Mouse (Mus musculus) liver, embryonic 15.5 days (tissue): Measurements from ENCODE around the gene Abca4. TPM values are rescaled to one million over a fixed set of nuclear protein-coding genes. Genes with fewer than 3 reads are reported as not detected.

ENCODE experiments used
- ATAC-seq: fragments of 200-750 bp; cut with Nextera tagmentation; 2 replicates; pipeline ENCODE4 v1.8.0; 2017; ENCODE audit warnings: moderate number of reproducible peaks, mild to moderate bottlenecking, moderate library complexity; ENCODE audit not compliant: insufficient read depth
- H3K27ac ChIP-seq: fragments of 300-500 bp; sonication (generic); replicated peaks from 2 replicates; pipeline ENCODE4 v1.5.1; 2015; ENCODE audit warnings: mild to moderate bottlenecking, inconsistent platforms
- H3K27me3 ChIP-seq: fragments of 300-500 bp; sonication (generic); 2 replicates; pipeline ENCODE4 v1.6.1; 2015; ENCODE audit warnings: mild to moderate bottlenecking, inconsistent platforms
- H3K36me3 ChIP-seq: fragments of 300-500 bp; sonication (generic); replicated peaks from 2 replicates; pipeline ENCODE4 v1.6.1; 2015; ENCODE audit warnings: moderate library complexity, mild to moderate bottlenecking, inconsistent platforms
- H3K4me1 ChIP-seq: fragments of 300-500 bp; sonication (generic); replicated peaks from 2 replicates; pipeline ENCODE4 v1.6.1; 2015; ENCODE audit warnings: inconsistent platforms
- H3K4me2 ChIP-seq: fragments of 300-500 bp; sonication (generic); 2 replicates; pipeline ENCODE4 v1.6.1; 2015; ENCODE audit warnings: moderate library complexity, mild to moderate bottlenecking, inconsistent platforms
- H3K4me3 ChIP-seq: fragments of 300-500 bp; sonication (generic); replicated peaks from 2 replicates; pipeline ENCODE4 v1.5.1; 2015; ENCODE audit warnings: mild to moderate bottlenecking, inconsistent platforms
- H3K9ac ChIP-seq: fragments of 300-500 bp; sonication (generic); 2 replicates; pipeline ENCODE4 v1.6.1; 2015; ENCODE audit warnings: moderate library complexity, mild to moderate bottlenecking, inconsistent platforms
- H3K9me3 ChIP-seq: fragments of 300-500 bp; sonication (generic); replicated peaks from 2 replicates; pipeline ENCODE4 v1.6.1; 2016; ENCODE audit warnings: inconsistent platforms
- WGBS: fragments of 180-500 bp; shearing (Covaris S2); methylation state at CpG from one replicate; pipeline ENCODE4 v1.1.7; 2015; ENCODE audit warnings: mixed read lengths; ENCODE audit not compliant: insufficient replicate concordance; 5-methylcytosine and 5-hydroxymethylcytosine counted together
- polyA plus RNA-seq: library from polyadenylated mRNA; unstranded; fragments of >200 nt; fragmentation: Nextera tagmentation; extraction: Ambion mirVana; gene quantifications from 2 replicates; pipeline ENCODE4 v1.2.1, GENCODE M21; 2015

Abca4 gene
- 0.26 and 0.31 TPM in 2 replicates for polyA plus RNA-seq

GRCm38 (mm10) chr3:122043799-122044547 is at the start of gene Abca4:
Gene Abca4 (plus strand): TSS chr3:122044443.
- peaks cover 11% of the 10 kb centered on the region for H3K4me1 ChIP-seq
- 38% methylated on average over 26 of the region's 26 CpGs for WGBS
- no peak within 1 kb of the TSS for H3K4me2 ChIP-seq
- no peaks in the 10 kb centered on the region for H3K36me3 ChIP-seq
- no peak within 1 kb of the TSS for H3K4me3 ChIP-seq
- no peaks in the 10 kb centered on the region for H3K9me3 ChIP-seq
- no peak for ATAC-seq
- H3K9ac ChIP-seq, result no peak within 1 kb of the TSS
- H3K27ac ChIP-seq, result no peak within 1 kb of the TSS
- peaks cover 24% of the 10 kb centered on the region for H3K27me3 ChIP-seq

- Histone ChIP-seq H3K4me1 (no peaks in the 10 kb centered on the region), H3K27ac (no peak overlapping the region), H3K36me3 (peaks cover 7% of the 10 kb centered on the region; the same call in 1 of the 2 replicates), H3K4me2 (no peak overlapping the region), H3K9ac (no peak overlapping the region), H3K27me3 (no peaks in the 10 kb centered on the region), H3K4me3 (no peak overlapping the region), H3K9me3 (no peaks in the 10 kb centered on the region)
- ATAC-seq, result no peak
- 72% methylated on average over 4 of the region's 4 CpGs for WGBS
Measured at GRCm38 (mm10) chr3:121995125-121995524, 49.1 kb upstream of the Abca4 start.

- Histone ChIP-seq H3K36me3 (no peaks in the 10 kb centered on the region), H3K4me1 (no peaks in the 10 kb centered on the region), H3K27ac (no peak overlapping the region), H3K9ac (no peak overlapping the region), H3K27me3 (no peaks in the 10 kb centered on the region), H3K4me3 (no peak overlapping the region), H3K9me3 (no peaks in the 10 kb centered on the region), H3K4me2 (no peak overlapping the region)
- WGBS, result 77% methylated on average over 2 of the region's 2 CpGs
- no peak for ATAC-seq
Measured at GRCm38 (mm10) chr3:121999934-122000333, 44.3 kb upstream of the Abca4 start.

- Histone ChIP-seq H3K9ac (no peak overlapping the region), H3K27ac (no peak overlapping the region), H3K36me3 (no peaks in the 10 kb centered on the region), H3K4me2 (no peak overlapping the region), H3K4me1 (no peaks in the 10 kb centered on the region), H3K27me3 (no peaks in the 10 kb centered on the region), H3K4me3 (no peak overlapping the region), H3K9me3 (no peaks in the 10 kb centered on the region)
- no peak for ATAC-seq
- 62% methylated on average over 6 of the region's 6 CpGs for WGBS
Measured at GRCm38 (mm10) chr3:122001568-122001967, 42.7 kb upstream of the Abca4 start.

GRCm38 (mm10) chr3:122009818-122010217 is 34.4 kb upstream of the Abca4 start:
- Histone ChIP-seq H3K27me3 (no peaks in the 10 kb centered on the region), H3K4me1 (no peaks in the 10 kb centered on the region), H3K4me3 (no peak overlapping the region), H3K36me3 (peaks cover 13% of the 10 kb centered on the region), H3K27ac (no peak overlapping the region), H3K4me2 (no peak overlapping the region), H3K9me3 (no peaks in the 10 kb centered on the region), H3K9ac (no peak overlapping the region)
- WGBS, result 72% methylated on average over 5 of the region's 5 CpGs
- no peak for ATAC-seq

GRCm38 (mm10) chr3:122010292-122010691 is 34.0 kb upstream of the Abca4 start:
- Histone ChIP-seq H3K4me3 (no peak overlapping the region), H3K9ac (no peak overlapping the region)

GRCm38 (mm10) chr3:122012464-122012863 is 31.8 kb upstream of the Abca4 start:
- no peak overlapping the region for H3K27ac ChIP-seq
- H3K4me3 ChIP-seq, result no peak overlapping the region
- peaks cover 13% of the 10 kb centered on the region for H3K36me3 ChIP-seq
- no peak for ATAC-seq
- WGBS, result 62% methylated on average over 1 of the region's 1 CpGs
- H3K27me3 ChIP-seq, result no peaks in the 10 kb centered on the region
- no peak overlapping the region for H3K4me2 ChIP-seq
- no peaks in the 10 kb centered on the region for H3K9me3 ChIP-seq
- H3K9ac ChIP-seq, result no peak overlapping the region
- H3K4me1 ChIP-seq, result no peaks in the 10 kb centered on the region

More at GRCm38 (mm10) chr3:122010292-122010691, 34.0 kb upstream of the Abca4 start:
- no peak overlapping the region for H3K4me2 ChIP-seq
- no peak overlapping the region for H3K27ac ChIP-seq
- no peak for ATAC-seq
- no peaks in the 10 kb centered on the region for H3K27me3 ChIP-seq
- H3K9me3 ChIP-seq, result no peaks in the 10 kb centered on the region
- H3K4me1 ChIP-seq, result no peaks in the 10 kb centered on the region
- 75% methylated on average over 5 of the region's 5 CpGs for WGBS
- H3K36me3 ChIP-seq, result peaks cover 13% of the 10 kb centered on the region

GRCm38 (mm10) chr3:122018421-122018820 is 25.8 kb upstream of the Abca4 start:
- H3K4me3 ChIP-seq, result no peak overlapping the region
- H3K4me1 ChIP-seq, result no peaks in the 10 kb centered on the region
- H3K9ac ChIP-seq, result no peak overlapping the region
- 77% methylated on average over 7 of the region's 7 CpGs for WGBS
- no peaks in the 10 kb centered on the region for H3K27me3 ChIP-seq
- H3K4me2 ChIP-seq, result no peak overlapping the region
- H3K36me3 ChIP-seq, result peaks cover 4% of the 10 kb centered on the region; the same call in 1 of the 2 replicates
- H3K9me3 ChIP-seq, result no peaks in the 10 kb centered on the region
- H3K27ac ChIP-seq, result no peak overlapping the region
- ATAC-seq, result no peak

- Histone ChIP-seq H3K27me3 (no peaks in the 10 kb centered on the region), H3K27ac (no peak overlapping the region), H3K4me1 (no peaks in the 10 kb centered on the region), H3K36me3 (0 out of 2 replicates have a peak, but pooled peaks cover 2% of the 10 kb centered on the region), H3K9me3 (no peaks in the 10 kb centered on the region), H3K4me3 (no peak overlapping the region), H3K9ac (no peak overlapping the region), H3K4me2 (no peak overlapping the region)
- WGBS, result 72% methylated on average over 5 of the region's 5 CpGs
- no peak for ATAC-seq
Measured at GRCm38 (mm10) chr3:122019159-122019558, 25.1 kb upstream of the Abca4 start.

- no peaks in the 10 kb centered on the region for H3K36me3 ChIP-seq
- H3K9ac ChIP-seq, result no peak overlapping the region
- H3K4me3 ChIP-seq, result no peak overlapping the region
- no peaks in the 10 kb centered on the region for H3K9me3 ChIP-seq
- no peaks in the 10 kb centered on the region for H3K4me1 ChIP-seq
- ATAC-seq, result no peak
- no peaks in the 10 kb centered on the region for H3K27me3 ChIP-seq
- H3K27ac ChIP-seq, result no peak overlapping the region
- 66% methylated on average over 8 of the region's 8 CpGs for WGBS
- H3K4me2 ChIP-seq, result no peak overlapping the region
Measured at GRCm38 (mm10) chr3:122021029-122021652, 23.1 kb upstream of the Abca4 start.

- H3K27me3 ChIP-seq, result no peaks in the 10 kb centered on the region
- H3K9me3 ChIP-seq, result no peaks in the 10 kb centered on the region
- H3K36me3 ChIP-seq, result no peaks in the 10 kb centered on the region
- 32% methylated on average over 3 of the region's 3 CpGs for WGBS
- H3K4me3 ChIP-seq, result no peak overlapping the region
- H3K4me2 ChIP-seq, result no peak overlapping the region
- no peaks in the 10 kb centered on the region for H3K4me1 ChIP-seq
- H3K9ac ChIP-seq, result no peak overlapping the region
- H3K27ac ChIP-seq, result no peak overlapping the region
- no peak for ATAC-seq
Measured at GRCm38 (mm10) chr3:122022355-122022754, 21.9 kb upstream of the Abca4 start.
